Mouse (Mus musculus): ENCODE results near the gene Neurl4. TPM values are rescaled to one million over a fixed set of nuclear protein-coding genes. Genes with fewer than 3 reads are reported as not detected.

Neurl4 gene
- total RNA-seq, 2 experiments from 2014 or later, result 40.2 to 47.4 TPM

- no peak for DNase-seq
- intact Hi-C loops (cut with DNase I), result loop anchor here (2.0 kb wide), 2 partner anchors 40 to 122 kb away; partner anchors contain the start of genes Eif5a and Polr2a
Observed at GRCm38 (mm10) chr11:69880506-69880852, 20.4 kb upstream of the Neurl4 start.

DNA sequence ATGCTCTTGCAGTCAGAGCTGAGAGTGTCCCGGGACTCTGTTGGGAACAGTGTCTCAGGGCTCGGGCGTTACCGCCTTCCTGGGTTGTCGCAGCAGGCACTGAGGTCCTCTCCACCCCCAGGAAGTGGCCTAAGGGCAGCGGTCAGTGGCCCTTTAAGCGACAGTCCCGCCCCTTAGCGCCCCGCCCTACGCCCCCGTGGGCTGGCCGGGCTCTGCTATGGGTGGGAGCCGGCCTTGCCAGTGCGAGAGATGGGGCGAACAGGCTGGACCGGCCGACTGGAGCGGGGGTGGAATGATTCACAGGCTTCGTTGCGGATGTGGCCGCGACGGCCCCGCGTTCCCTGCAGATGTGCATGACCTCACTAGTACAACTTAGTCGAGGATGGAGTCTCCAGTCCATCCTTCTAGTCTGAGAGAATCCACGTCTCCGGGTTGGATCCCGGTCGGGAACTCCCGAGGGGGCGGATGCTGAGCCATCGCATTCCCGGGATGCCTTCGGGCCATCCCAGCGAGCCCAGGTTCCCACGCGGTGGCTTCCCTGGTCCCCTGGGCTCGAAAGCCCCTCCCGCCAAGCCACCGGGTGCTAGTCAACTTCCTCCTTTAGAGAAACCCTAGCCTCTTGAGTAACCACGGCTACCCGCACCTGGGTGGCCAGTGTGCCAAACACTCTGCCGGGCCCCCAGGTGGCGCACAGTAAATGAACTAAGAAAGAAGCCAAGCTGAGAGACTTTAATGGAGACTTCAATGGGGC is 19.8 kb upstream of the Neurl4 start, which contains the start of gene Kctd11:
Gene Kctd11 (minus strand): TSS at position 554 of the 751 bp plus-strand sequence.
- intact Hi-C loops (cut with DNase I), result loop anchor here (2.0 kb wide), 2 partner anchors 40 to 122 kb away; partner anchors contain the start of genes Eif5a and Polr2a
- DNase-seq, result peak; percentile 92 to 93

DNA sequence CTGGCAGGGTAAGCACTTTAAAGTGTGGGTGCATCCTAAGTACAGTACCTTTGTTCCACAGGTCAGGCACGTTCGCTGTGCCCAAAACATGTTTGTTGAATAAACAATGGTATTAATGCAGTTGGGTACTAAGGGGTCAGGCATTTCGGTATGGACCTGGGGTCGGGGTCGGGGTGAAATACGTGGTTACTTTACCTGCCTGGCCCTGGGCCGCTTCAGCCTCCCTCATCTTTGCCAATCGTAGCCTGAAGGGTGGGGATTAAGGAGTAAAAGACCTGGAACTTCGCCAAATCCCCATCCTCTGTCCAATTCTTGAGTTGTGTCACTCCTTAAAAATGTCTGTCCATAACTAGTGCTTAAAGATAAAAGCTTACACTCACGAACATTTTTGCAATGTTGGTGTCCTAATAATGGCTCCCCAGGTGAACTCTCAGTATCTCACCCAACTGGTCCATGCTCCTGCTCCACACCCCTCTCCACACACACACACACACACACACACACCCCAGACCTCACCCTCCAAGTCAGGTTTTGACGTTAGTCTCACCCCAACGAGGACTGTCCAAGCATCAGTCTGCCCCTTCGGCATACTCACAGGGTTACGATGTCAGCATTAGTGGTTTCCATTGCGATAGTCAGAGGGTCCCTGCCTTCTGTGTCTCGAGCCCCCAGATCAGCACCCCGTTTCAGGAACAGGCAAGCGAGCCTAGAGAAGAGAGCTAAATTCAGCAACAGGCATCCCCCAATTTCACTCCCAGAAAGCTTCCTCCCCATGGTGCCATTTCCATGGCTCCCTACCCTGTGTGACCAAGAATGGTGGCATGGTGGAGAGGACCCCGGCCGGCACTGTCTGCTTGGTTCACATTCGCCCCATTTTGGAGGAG is 18.8 kb upstream of the Neurl4 start:
- no peak for DNase-seq

DNA sequence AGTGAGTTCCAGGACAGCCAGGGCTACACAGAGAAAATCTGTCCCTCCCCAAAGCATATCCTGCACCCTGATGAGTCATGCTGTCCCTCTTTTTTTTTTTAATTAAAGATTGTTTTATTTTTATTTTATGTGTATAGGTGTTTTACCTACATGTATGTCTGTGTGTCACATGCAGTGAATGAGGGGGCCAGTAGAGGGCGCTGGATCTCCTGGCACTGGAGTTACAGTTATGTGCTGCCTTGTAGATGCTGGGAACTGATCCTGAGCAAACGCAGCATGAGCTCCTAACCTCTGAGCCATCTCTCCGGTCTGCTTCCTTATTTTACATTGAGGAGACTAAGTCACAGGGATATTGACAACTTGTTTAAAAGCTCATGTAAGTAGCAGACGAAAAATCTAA is 17.8 kb upstream of the Neurl4 start:
- DNase-seq, result no peak
- intact Hi-C loops (cut with DNase I), result no loop called here

More for the DNA sequence above, 18.8 kb upstream of the Neurl4 start:
- intact Hi-C loops (cut with DNase I), result loop anchor here (2.0 kb wide), 2 partner anchors 39 to 123 kb away; partner anchors contain the start of genes Eif5a and Polr2a

DNA sequence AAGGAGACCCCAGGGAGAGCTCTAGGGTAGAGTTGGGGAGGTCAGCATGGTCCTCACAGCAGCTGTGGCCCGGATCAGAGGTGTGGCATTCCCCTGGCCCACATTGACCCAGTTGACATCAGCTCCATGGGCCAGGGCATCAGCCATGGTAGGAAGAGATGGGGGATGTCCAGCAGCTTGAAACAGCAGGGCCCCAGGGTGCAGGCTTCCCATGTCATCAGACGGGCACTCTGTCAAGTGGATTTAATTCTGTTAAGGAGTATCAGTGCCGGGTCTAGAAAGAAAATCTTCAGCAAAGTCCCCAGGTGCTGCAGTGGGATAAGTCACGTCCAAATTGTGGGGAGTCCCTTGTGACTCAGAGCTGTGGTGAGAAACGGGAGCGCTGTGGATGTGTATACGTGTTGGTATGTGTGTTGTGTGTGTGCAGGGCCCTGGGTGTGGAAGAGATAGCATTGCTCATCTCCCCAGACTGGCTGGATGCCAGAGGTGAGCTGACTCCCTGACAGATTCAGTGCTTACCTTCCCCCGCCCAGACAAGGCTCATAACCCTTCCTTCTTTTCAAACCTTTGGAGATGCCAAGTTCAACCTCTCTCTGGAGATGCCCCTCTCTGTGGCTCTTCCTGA is 17.2 kb upstream of the Neurl4 start:
- no peak for DNase-seq
- intact Hi-C loops (cut with DNase I), result no loop called here

- intact Hi-C loops (cut with DNase I), result no loop called here
- no peak for DNase-seq
Observed at GRCm38 (mm10) chr11:69884240-69884639, 16.6 kb upstream of the Neurl4 start.

GRCm38 (mm10) chr11:69884663-69885062 is 16.2 kb upstream of the Neurl4 start:
- intact Hi-C loops (cut with DNase I), result no loop called here
- DNase-seq, result no peak

- no peak for DNase-seq
- intact Hi-C loops (cut with DNase I), result no loop called here
Observed at GRCm38 (mm10) chr11:69886907-69887635, 13.8 kb upstream of the Neurl4 start.

DNA sequence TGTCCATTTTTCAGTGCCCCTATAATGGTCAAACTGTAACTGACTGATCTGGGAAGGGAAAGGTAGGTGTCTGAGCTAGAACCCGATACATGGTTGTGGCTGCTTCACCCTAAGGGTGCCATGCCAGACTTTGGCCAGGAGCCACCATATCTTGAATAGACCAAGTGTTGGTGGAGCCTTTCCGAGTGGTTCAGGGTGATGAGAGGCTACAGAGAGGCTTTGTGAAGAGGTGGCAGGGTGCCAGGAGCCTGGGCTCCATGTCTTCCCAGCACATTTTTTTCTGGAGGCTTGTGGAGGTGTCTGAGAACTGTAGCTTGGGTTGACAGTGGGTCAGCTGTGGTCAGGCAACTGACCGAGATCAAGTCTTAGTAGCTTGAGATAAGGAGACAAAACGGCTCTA is 9.4 kb upstream of the Neurl4 start:
- DNase-seq, result no peak
- intact Hi-C loops (cut with DNase I), result no loop called here

DNA sequence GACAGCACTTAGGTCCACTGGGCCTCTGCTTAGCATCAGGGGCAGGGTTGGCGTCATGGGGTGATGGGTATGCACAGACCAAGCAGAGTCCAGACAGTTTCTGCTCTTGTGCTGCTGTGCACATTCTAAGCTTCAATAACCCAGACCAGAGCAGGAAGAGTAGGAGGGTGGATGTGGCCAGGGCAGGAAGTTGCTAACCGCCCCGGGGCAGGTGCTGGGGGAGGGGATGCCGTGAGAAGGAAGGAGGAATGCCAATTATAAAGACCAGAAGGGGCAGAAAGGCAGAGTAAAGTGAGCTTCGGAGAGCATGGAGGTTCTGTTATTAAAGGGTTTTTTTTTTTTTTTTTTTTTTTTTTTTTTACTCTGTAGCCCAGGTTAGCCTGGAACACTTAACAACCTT is 6.2 kb upstream of the Neurl4 start:
- intact Hi-C loops (cut with DNase I), result no loop called here
- no peak for DNase-seq

- no peak for DNase-seq
- intact Hi-C loops (cut with DNase I), result no loop called here
Observed at GRCm38 (mm10) chr11:69895291-69895690, 5.6 kb upstream of the Neurl4 start, which contains the start of gene Acap1. TSS of gene Acap1 (minus strand) at chr11:69895539.

DNA sequence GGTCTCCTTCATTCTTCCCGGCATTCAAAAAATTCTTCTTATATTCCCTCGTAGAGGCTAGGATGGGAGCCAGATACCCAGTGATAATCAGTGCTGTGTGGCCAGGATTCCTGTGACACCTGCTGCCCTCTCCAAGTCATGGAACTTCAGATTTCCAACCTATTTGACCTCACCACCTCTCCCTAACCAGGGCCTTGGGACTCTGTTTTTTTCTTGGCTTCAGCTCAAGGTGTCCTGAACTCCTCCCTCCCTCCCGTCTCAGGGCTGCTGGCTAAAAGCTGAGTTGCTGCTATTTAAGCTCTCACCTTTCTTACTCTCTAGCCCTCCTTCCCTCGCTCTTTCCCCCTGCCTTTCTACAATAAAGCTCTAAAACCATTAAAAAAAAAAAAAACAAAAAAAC is 1.0 kb upstream of the Neurl4 start:
- intact Hi-C loops (cut with DNase I), result no loop called here
- no peak for DNase-seq

DNA sequence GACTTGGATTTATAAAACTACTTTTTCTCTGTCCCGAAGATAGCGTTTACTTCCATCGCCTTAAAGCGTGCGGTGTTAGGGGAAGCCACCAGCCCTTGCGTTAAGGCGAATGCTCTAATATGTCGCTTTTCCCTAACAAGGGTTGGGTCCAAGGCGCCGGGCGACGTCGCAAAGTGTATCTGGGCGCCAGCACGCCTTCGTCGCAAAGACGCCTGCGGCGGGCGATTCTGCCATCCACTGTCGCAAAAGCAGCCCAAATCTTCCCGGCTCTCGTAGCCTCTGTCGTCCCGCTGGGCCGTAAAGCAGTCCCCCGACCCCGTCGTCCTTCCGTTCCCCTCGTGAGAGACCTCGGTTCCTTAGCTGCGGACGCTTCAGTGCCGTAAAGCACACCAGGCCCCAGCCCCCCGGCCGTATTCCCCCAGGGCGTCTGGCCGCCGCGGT is 554 bp downstream of the Neurl4 start:
- intact Hi-C loops (cut with DNase I), result no loop called here
- peak; percentile 91 for DNase-seq

- DNase-seq, result no peak
- intact Hi-C loops (cut with DNase I), result loop anchor here (2.0 kb wide), 1 partner anchor 17 kb away; no protein-coding TSS in a partner anchor
Observed at GRCm38 (mm10) chr11:69901993-69902392, 1.1 kb downstream of the Neurl4 start.

GRCm38 (mm10) chr11:69902972-69903371 is 2.1 kb downstream of the Neurl4 start:
- intact Hi-C loops (cut with DNase I), result loop anchor here (2.0 kb wide), 1 partner anchor 16 kb away; no protein-coding TSS in a partner anchor
- no peak for DNase-seq

GRCm38 (mm10) chr11:69904311-69904710 is 3.4 kb downstream of the Neurl4 start:
- intact Hi-C loops (cut with DNase I), result no loop called here
- no peak for DNase-seq

DNA sequence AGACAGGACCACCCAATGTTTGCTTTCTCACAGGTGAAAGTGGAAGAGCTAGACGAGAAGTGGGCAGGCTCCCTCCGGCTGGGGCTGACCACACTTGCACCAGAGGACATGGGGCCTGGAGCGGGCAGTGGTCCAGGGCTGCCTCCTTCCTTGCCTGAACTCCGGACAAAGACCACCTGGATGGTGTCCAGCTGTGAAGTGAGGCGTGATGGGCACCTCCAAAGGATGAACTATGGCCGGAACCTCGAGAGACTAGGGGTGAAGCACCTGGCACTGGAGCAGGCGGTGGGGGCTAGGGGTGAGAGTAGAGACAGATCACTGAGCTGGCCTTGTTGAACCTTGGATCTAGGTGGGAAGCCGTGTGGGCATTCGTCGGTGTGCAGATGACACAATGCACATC is 7.8 kb downstream of the Neurl4 start:
- intact Hi-C loops (cut with DNase I), result no loop called here
- DNase-seq, result no peak

DNA sequence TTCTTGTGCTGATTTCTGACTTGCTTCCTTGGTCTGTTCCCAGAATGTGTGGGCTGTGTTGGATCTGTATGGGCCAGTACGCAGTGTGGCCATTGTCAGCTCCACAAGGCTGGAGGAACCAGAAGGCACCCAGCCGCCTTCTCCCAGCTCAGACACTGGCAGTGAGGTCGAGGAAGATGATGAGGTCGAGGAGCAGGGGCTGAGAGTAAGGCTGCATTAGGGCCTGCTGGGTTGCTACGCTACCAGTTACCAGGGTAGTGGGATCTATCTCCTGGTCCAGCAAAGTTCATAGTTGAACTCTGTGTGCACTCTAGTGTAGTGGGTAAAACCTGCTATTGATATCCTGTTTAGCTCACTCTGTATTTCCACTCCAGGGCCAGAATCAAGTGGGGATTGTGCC is 8.3 kb downstream of the Neurl4 start:
- intact Hi-C loops (cut with DNase I), result no loop called here
- DNase-seq, result no peak

DNA sequence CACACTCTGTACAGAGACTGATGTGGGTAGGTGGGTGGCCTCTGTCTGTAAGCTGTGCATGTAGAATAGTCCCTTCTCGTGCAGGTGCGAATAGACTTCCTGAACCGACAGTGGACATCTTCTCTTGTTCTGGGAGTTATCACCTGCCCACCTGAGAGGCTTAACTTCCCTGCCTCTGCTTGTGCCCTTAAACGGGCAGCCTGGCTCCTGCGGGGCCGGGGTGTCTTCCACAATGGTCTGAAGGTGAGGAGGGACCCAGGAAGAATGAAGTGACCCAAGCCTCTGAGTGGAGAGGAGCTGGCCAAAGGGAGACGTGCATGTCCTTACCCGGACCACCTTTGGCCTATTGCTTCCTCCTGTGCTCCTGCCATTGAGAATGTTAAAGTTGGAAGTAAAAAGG is 9.3 kb downstream of the Neurl4 start:
- DNase-seq, result no peak
- intact Hi-C loops (cut with DNase I), result no loop called here

Measured in heart, postnatal 36 days (tissue).